Comparison of ENCODE assay signal across 7 mouse cellular contexts in genomic region chr8:47713171-47713663, GRCm38 (mm10). TPM values are rescaled to one million over a fixed set of nuclear protein-coding genes. Genes with fewer than 3 reads are reported as not detected.
DNase-seq lines count a peak whose midpoint lies in the region; ATAC-seq and TF ChIP-seq lines count a peak whose summit lies in the region.

No protein-coding gene starts in this region.

- intact Hi-C loops in left cerebral cortex, postnatal 4 days (cut with DNase I): no loop called here
- intact Hi-C loops in left cerebral cortex, postnatal 14 days (cut with DNase I): no loop called here

- WGBS in bone marrow, adult 2 months: under 1% methylated on average over 44 of the region's 44 CpGs
- under 1% methylated on average over 44 of the region's 44 CpGs for whole genome bisulfite sequencing in forebrain, embryonic 15.5 days

- TF ChIP-seq CTCF in bone marrow, adult 2 months (IDR thresholded peaks at IDR 0.05; ENCODE audit: control insufficient read depth, insufficient read depth, low read length): no peak

- peak overlapping the region; percentile 98 for H3K4me3 ChIP-seq in bone marrow, adult 2 months (replicated peaks; ENCODE audit: control insufficient read depth, low read depth, low read length)
- peak overlapping the region; percentile 78 for H3K4me3 ChIP-seq in forebrain, embryonic 15.5 days

- DNase-seq in left cerebral cortex, postnatal 4 days: peak; percentile 39
- DNase-seq in left cerebral cortex, postnatal 14 days (ENCODE audit: low spot score in 2 of 2): no peak
- peak; percentile 57 to 82 for DNase-seq in kidney, postnatal 25 days
- DNase-seq in mesoderm, embryonic 11.5 days (ENCODE audit: low read depth, low spot score): peak; percentile 51
- DNase-seq in testis, postnatal 10 days (ENCODE audit: low spot score): peak; percentile 68

- no peaks in the 10 kb centered on the region for H3K27me3 ChIP-seq in forebrain, embryonic 15.5 days

- no peaks in the 10 kb centered on the region for H3K9me3 ChIP-seq in forebrain, embryonic 15.5 days

- no peaks in the 10 kb centered on the region for H3K4me1 ChIP-seq in bone marrow, adult 2 months (ENCODE audit: control insufficient read depth, insufficient read depth, low read length)
- peaks cover 34% of the 10 kb centered on the region for H3K4me1 ChIP-seq in forebrain, embryonic 15.5 days

- peak overlapping the region; percentile 99 for H3K27ac ChIP-seq in bone marrow, adult 2 months (ENCODE audit: control insufficient read depth, insufficient read depth, low read depth, low read length, poor library complexity)
- peak overlapping the region; percentile 97 for H3K27ac ChIP-seq in forebrain, embryonic 15.5 days (replicated peaks)

- peak overlapping the region; percentile 87 for H3K9ac ChIP-seq in forebrain, embryonic 15.5 days (replicated peaks)

- peaks cover 24% of the 10 kb centered on the region for H3K36me3 ChIP-seq in forebrain, embryonic 15.5 days

- H3K4me2 ChIP-seq in forebrain, embryonic 15.5 days (replicated peaks): peak overlapping the region; percentile 87

- peak; percentile 57 for ATAC-seq in forebrain, embryonic 15.5 days (replicated peaks)

- peak; percentile 35; the same call in 1 of the 2 replicates for TF ChIP-seq POLR2A in bone marrow, adult 2 months (IDR thresholded peaks at IDR 0.05; ENCODE audit: borderline replicate concordance, control insufficient read depth, low read depth, low read length)

RNA-seq across cellular contexts. Expression of gene Cdkn2aip, which starts 0.5 kb away (rescaled TPM):
- 10 to 100 TPM; 15.7 to 19.8 TPM for total RNA-seq in left cerebral cortex, postnatal 4 days (2021)
- 10 to 100 TPM; 13.5 to 15.8 TPM for total RNA-seq in left cerebral cortex, postnatal 14 days (2021)
- polyA plus RNA-seq in bone marrow, adult 2 months (2011; ENCODE audit: insufficient read depth, insufficient read length, low replicate concordance, missing spikeins): 4.0 and 4.8 TPM in 2 replicates
- polyA plus RNA-seq in forebrain, embryonic 15.5 days (2015; fragmentation: Nextera tagmentation; extraction: Ambion mirVana): 46.1 and 46.2 TPM in 2 replicates

RNA-seq across cellular contexts. Expression of gene Ing2, which starts 37.9 kb away (rescaled TPM):
- 10 to 100 TPM; 25.3 to 26.1 TPM for total RNA-seq in left cerebral cortex, postnatal 4 days (2021)
- 10 to 100 TPM; 41.6 to 44.7 TPM for total RNA-seq in left cerebral cortex, postnatal 14 days (2021)
- 31.1 and 31.8 TPM in 2 replicates for polyA plus RNA-seq in bone marrow, adult 2 months (2011; ENCODE audit: insufficient read depth, insufficient read length, low replicate concordance, missing spikeins)
- polyA plus RNA-seq in forebrain, embryonic 15.5 days (2015; fragmentation: Nextera tagmentation; extraction: Ambion mirVana): 7.3 and 8.3 TPM in 2 replicates

Comparison
In these comparisons a context has a peak if more than half of its experiments do, and no peak if none do; other contexts are left out.
1. DNase-seq: peak in left cerebral cortex, postnatal 4 days (single experiment), kidney, postnatal 25 days (2 of 2), mesoderm, embryonic 11.5 days (single experiment) and testis, postnatal 10 days (single experiment); none in left cerebral cortex, postnatal 14 days (0 of 2).